Mouse (Mus musculus) lung, embryonic 16.5 days (tissue): ENCODE results near the gene Spata31d1c. TPM values are rescaled to one million over a fixed set of nuclear protein-coding genes. Genes with fewer than 3 reads are reported as not detected.

Experiments
- polyA plus RNA-seq: library from polyadenylated mRNA; unstranded; fragments of >200 nt; fragmentation: Nextera tagmentation; extraction: Ambion mirVana; gene quantifications from 2 replicates; pipeline ENCODE4 v1.2.1, GENCODE M21; 2015

Gene Spata31d1c
- polyA plus RNA-seq, 1 experiment from 2014 or later: not detected

Other genes with a start within 250 kb of the Spata31d1c start
- gene Cntnap3, start 129.1 kb upstream of the Spata31d1c start, polyA plus RNA-seq: 0.03 and 0.04 TPM in 2 replicates
- gene Spata31, start 115.7 kb upstream of the Spata31d1c start, polyA plus RNA-seq: not detected in 2 replicates
- gene Prss47, start 19.7 kb downstream of the Spata31d1c start, polyA plus RNA-seq: not detected in 2 replicates
- 53.8 and 56.0 TPM in 2 replicates for gene Mfsd14b, start 79.9 kb downstream of the Spata31d1c start, polyA plus RNA-seq
- not detected in 2 replicates for gene Olfr465-ps1, start 105.0 kb downstream of the Spata31d1c start, polyA plus RNA-seq
- gene Olfr466, start 117.2 kb downstream of the Spata31d1c start, polyA plus RNA-seq: not detected in 2 replicates
- not detected in 2 replicates for gene Nlrp4f, start 172.9 kb downstream of the Spata31d1c start, polyA plus RNA-seq
- not detected in 2 replicates for gene Gm10775, start 226.5 kb downstream of the Spata31d1c start, polyA plus RNA-seq
- 9.9 and 10.9 TPM in 2 replicates for gene Zfp369, start 245.8 kb downstream of the Spata31d1c start, polyA plus RNA-seq